Mouse (Mus musculus) embryonic facial prominence, embryonic 13.5 days (tissue): ENCODE results near the gene Vmn1r50. TPM values are rescaled to one million over a fixed set of nuclear protein-coding genes. Genes with fewer than 3 reads are reported as not detected.
"Not testable (repeated sequence)": the region's sequence is repeated elsewhere in the genome, so short reads cannot be mapped to it uniquely, and the experiment has no call there.

Source experiments
- ATAC-seq: fragments of 200-750 bp; cut with Nextera tagmentation; 2 replicates; pipeline ENCODE4 v1.8.0; 2017; ENCODE audit warnings: low read depth; ENCODE audit not compliant: insufficient number of reproducible peaks, insufficient read depth, low FRiP score, low TSS enrichment
- H3K27ac ChIP-seq: fragments of 300-500 bp; sonication (generic); 2 replicates; pipeline ENCODE4 v1.5.1; 2015; ENCODE audit warnings: moderate library complexity, mild to moderate bottlenecking, inconsistent platforms
- H3K27me3 ChIP-seq: fragments of 300-500 bp; sonication (generic); 2 replicates; pipeline ENCODE4 v1.6.1; 2015; ENCODE audit warnings: mild to moderate bottlenecking, inconsistent platforms
- H3K36me3 ChIP-seq: fragments of 300-500 bp; sonication (generic); 2 replicates; pipeline ENCODE4 v1.6.1; 2015; ENCODE audit warnings: mild to moderate bottlenecking, inconsistent platforms
- H3K4me1 ChIP-seq: fragments of 300-500 bp; sonication (generic); 2 replicates; pipeline ENCODE4 v1.6.1; 2015; ENCODE audit warnings: inconsistent platforms
- H3K4me2 ChIP-seq: fragments of 300-500 bp; sonication (generic); 2 replicates; pipeline ENCODE4 v1.6.1; 2015; ENCODE audit warnings: moderate library complexity, mild to moderate bottlenecking, inconsistent platforms
- H3K4me3 ChIP-seq: fragments of 300-500 bp; sonication (generic); 2 replicates; pipeline ENCODE4 v1.5.1; 2015; ENCODE audit warnings: mild to moderate bottlenecking, inconsistent platforms
- H3K9ac ChIP-seq: fragments of 300-500 bp; sonication (generic); 2 replicates; pipeline ENCODE4 v1.6.1; 2015; ENCODE audit warnings: mild to moderate bottlenecking, inconsistent platforms
- H3K9me3 ChIP-seq: fragments of 300-500 bp; sonication (generic); 2 replicates; pipeline ENCODE4 v1.6.1; 2016; ENCODE audit warnings: inconsistent platforms
- WGBS: fragments of 180-500 bp; shearing (Covaris S2); methylation state at CpG from one replicate; pipeline ENCODE4 v1.1.7; 2015; ENCODE audit warnings: mixed read lengths; 5-methylcytosine and 5-hydroxymethylcytosine counted together
- polyA plus RNA-seq: library from polyadenylated mRNA; unstranded; fragments of >200 nt; fragmentation: Nextera tagmentation; extraction: Ambion mirVana; gene quantifications from 2 replicates; pipeline ENCODE4 v1.2.1, GENCODE M21; 2015

The Vmn1r50 gene
- not detected in 2 replicates for polyA plus RNA-seq

- no peak within 1 kb of the TSS for H3K4me3 ChIP-seq
- no peak for ATAC-seq
- no peak within 1 kb of the TSS for H3K27ac ChIP-seq
- H3K4me1 ChIP-seq, result no peaks in the 10 kb centered on the region
- 0 out of 2 replicates have a peak, but pooled peaks cover 3% of the 10 kb centered on the region for H3K9me3 ChIP-seq
- no peaks in the 10 kb centered on the region for H3K36me3 ChIP-seq
- no peak within 1 kb of the TSS for H3K4me2 ChIP-seq
- no peaks in the 10 kb centered on the region for H3K27me3 ChIP-seq
- no peak within 1 kb of the TSS for H3K9ac ChIP-seq
- 58% methylated on average over 2 of the region's 2 CpGs for WGBS
Observed at GRCm38 (mm10) chr6:90101130-90101529, at the start of gene Vmn1r50. Gene Vmn1r50 (plus strand): TSS chr6:90101430.

- 0 out of 2 replicates have a peak, but pooled peaks cover 2% of the 10 kb centered on the region for H3K9me3 ChIP-seq
- H3K4me3 ChIP-seq, result no peak within 1 kb of the TSS
- WGBS, result 70% methylated on average over 4 of the region's 4 CpGs
- no peaks in the 10 kb centered on the region for H3K27me3 ChIP-seq
- H3K4me1 ChIP-seq, result no peaks in the 10 kb centered on the region
- no peak within 1 kb of the TSS for H3K27ac ChIP-seq
- no peak within 1 kb of the TSS for H3K9ac ChIP-seq
- ATAC-seq, result no peak
- H3K36me3 ChIP-seq, result no peaks in the 10 kb centered on the region
- no peak within 1 kb of the TSS for H3K4me2 ChIP-seq
Observed at GRCm38 (mm10) chr6:90078406-90078805, 22.8 kb upstream of the Vmn1r50 start, which contains the start of gene Vmn1r49. Gene Vmn1r49 (minus strand): TSS chr6:90078506.

GRCm38 (mm10) chr6:90100566-90100965 is 664 bp upstream of the Vmn1r50 start:
- Histone ChIP-seq H3K36me3 (no peaks in the 10 kb centered on the region), H3K4me1 (no peaks in the 10 kb centered on the region), H3K27ac (no peak overlapping the region), H3K9ac (no peak overlapping the region), H3K4me2 (no peak overlapping the region), H3K4me3 (no peak overlapping the region), H3K9me3 (0 out of 2 replicates have a peak, but pooled peaks cover 3% of the 10 kb centered on the region), H3K27me3 (no peaks in the 10 kb centered on the region)
- no peak for ATAC-seq
- WGBS, result 89% methylated on average over 2 of the region's 2 CpGs

- not testable (repeated sequence) for H3K4me3 ChIP-seq, H3K9ac ChIP-seq, H3K4me1 ChIP-seq, H3K27ac ChIP-seq, H3K27me3 ChIP-seq, H3K4me2 ChIP-seq, H3K9me3 ChIP-seq, H3K36me3 ChIP-seq, ATAC-seq
- 88% methylated on average over 1 of the region's 1 CpGs for WGBS
Observed at GRCm38 (mm10) chr6:90122296-90122695, 21.1 kb downstream of the Vmn1r50 start, which contains the start of gene Vmn1r51. Gene Vmn1r51 (plus strand): TSS chr6:90122596.

Other genes with a start within 250 kb of the Vmn1r50 start
- not detected in 2 replicates for gene Vmn1r42, start 225.0 kb upstream of the Vmn1r50 start, polyA plus RNA-seq
- not detected in 2 replicates for gene Vmn1r43, start 225.0 kb upstream of the Vmn1r50 start, polyA plus RNA-seq
- not detected in 2 replicates for gene Vmn1r44, start 217.8 kb upstream of the Vmn1r50 start, polyA plus RNA-seq
- not detected in 2 replicates for gene Vmn1r45, start 160.8 kb upstream of the Vmn1r50 start, polyA plus RNA-seq
- gene Vmn1r46, start 132.1 kb upstream of the Vmn1r50 start, polyA plus RNA-seq, result not detected in 2 replicates
- not detected in 2 replicates for gene Vmn1r47, start 85.3 kb upstream of the Vmn1r50 start, polyA plus RNA-seq
- not detected in 2 replicates for gene Vmn1r48, start 64.6 kb upstream of the Vmn1r50 start, polyA plus RNA-seq
- not detected in 2 replicates for gene Vmn1r49, start 22.9 kb upstream of the Vmn1r50 start, polyA plus RNA-seq
- gene Vmn1r51, start 21.2 kb downstream of the Vmn1r50 start, polyA plus RNA-seq, result not detected in 2 replicates
- gene Vmn1r52, start 73.4 kb downstream of the Vmn1r50 start, polyA plus RNA-seq, result not detected in 2 replicates
- not detected in 2 replicates for gene V1ra8, start 101.4 kb downstream of the Vmn1r50 start, polyA plus RNA-seq
- gene Vmn1r53, start 123.0 kb downstream of the Vmn1r50 start, polyA plus RNA-seq, result not detected in 2 replicates
- gene Vmn1r54, start 144.9 kb downstream of the Vmn1r50 start, polyA plus RNA-seq, result not detected in 2 replicates
- not detected in 2 replicates for gene BC048671, start 199.8 kb downstream of the Vmn1r50 start, polyA plus RNA-seq
- 2.3 and 3.0 TPM in 2 replicates for gene Chst13, start 223.8 kb downstream of the Vmn1r50 start, polyA plus RNA-seq
- 0.30 TPM in 1 of 2 replicates, not detected in the other for gene Uroc1, start 231.9 kb downstream of the Vmn1r50 start, polyA plus RNA-seq